Mouse (Mus musculus): Measurements from ENCODE around the gene Pex14.

GRCm38 (mm10) chr4:149036592-149036991 is 63.1 kb downstream of the Pex14 start:
- TF ChIP-seq MYOG (IDR thresholded peaks at IDR 0.05; ENCODE audit: control insufficient read depth in 1 of 3, insufficient read depth in 1 of 3, insufficient read length in 2 of 3, low read depth in 2 of 3) (no peak), USF1 (IDR thresholded peaks at IDR 0.05; ENCODE audit: low read depth) (no peak), POLR2A (IDR thresholded peaks at IDR 0.05; ENCODE audit: insufficient read length, low read depth) (no peak), TCF3 (IDR thresholded peaks at IDR 0.05; ENCODE audit: insufficient read length, low read depth) (no peak), CEBPB (IDR thresholded peaks at IDR 0.05; ENCODE audit: insufficient read depth, poor library complexity, severe bottlenecking) (no peak), MAX (IDR thresholded peaks at IDR 0.05; ENCODE audit: low read depth) (no peak), TCF12 (IDR thresholded peaks at IDR 0.05; ENCODE audit: insufficient read depth, poor library complexity, severe bottlenecking) (no peak), POLR2AphosphoS2 (IDR thresholded peaks at IDR 0.05; ENCODE audit: insufficient read length, low read depth) (no peak), E2F4 (IDR thresholded peaks at IDR 0.05; ENCODE audit: insufficient read depth) (no peak), REST (IDR thresholded peaks at IDR 0.05; ENCODE audit: insufficient read depth, insufficient read length) (no peak), MYOD1 (IDR thresholded peaks at IDR 0.05; ENCODE audit: control insufficient read depth in 1 of 3, insufficient read length in 2 of 3, low read depth in 2 of 3) (no peak)
